ENCODE assay signal across 31 mouse cellular contexts in genomic region chr13:12318017-12318416, GRCm38 (mm10). TPM values are rescaled to one million over a fixed set of nuclear protein-coding genes. Genes with fewer than 3 reads are reported as not detected.
A peak's percentile ranks its signal among the peaks of the same experiment; 100 is the strongest.
DNase-seq lines count a peak whose midpoint lies in the region; ATAC-seq and TF ChIP-seq lines count a peak whose summit lies in the region.
"Had no signal": no experiment of that assay in that cellular context is flagged by ENCODE, and none has a peak within 500 bp of the region (broad histone marks: within the 10 kb centered on the region; RNA-seq: fewer than 3 reads in every experiment).

No protein-coding gene starts in this region.

- no peaks in the 10 kb centered on the region for H3K9me3 ChIP-seq in heart, embryonic 11.5 days (replicated peaks; ENCODE audit: control insufficient read depth, low read length)
- no peaks in the 10 kb centered on the region for H3K9me3 ChIP-seq in heart, embryonic 13.5 days
- H3K9me3 ChIP-seq in limb, embryonic 10.5 days (replicated peaks): no peaks in the 10 kb centered on the region
- H3K9me3 ChIP-seq in intestine, embryonic 15.5 days: no peaks in the 10 kb centered on the region
- H3K9me3 ChIP-seq: forebrain, embryonic 13.5 days; hindbrain, embryonic 12.5 days; limb, embryonic 12.5 days; liver, embryonic 15.5 days had no signal

- peak overlapping the region; percentile 39; the same call in 1 of the 2 replicates for H3K9ac ChIP-seq in heart, embryonic 11.5 days (ENCODE audit: low read depth, low read length)
- peak overlapping the region; percentile 72 for H3K9ac ChIP-seq in heart, embryonic 13.5 days
- H3K9ac ChIP-seq in intestine, embryonic 15.5 days: no peak overlapping the region
- H3K9ac ChIP-seq: forebrain, embryonic 13.5 days; hindbrain, embryonic 12.5 days; limb, embryonic 12.5 days; liver, embryonic 15.5 days; lung, embryonic 14.5 days had no signal

- no peak for TF ChIP-seq CTCF in thymus, adult 2 months (IDR thresholded peaks at IDR 0.05; ENCODE audit: borderline replicate concordance, control insufficient read depth, extremely low read depth, insufficient read depth, low read length, poor library complexity)

- intact Hi-C loops in heart, postnatal 14 days (cut with DNase I): no loop called here

- H3K4me2 ChIP-seq in heart, embryonic 11.5 days: peak overlapping the region; percentile 27; the same call in 1 of the 2 replicates
- peak overlapping the region; percentile 51 for H3K4me2 ChIP-seq in heart, embryonic 13.5 days
- H3K4me2 ChIP-seq in intestine, embryonic 15.5 days (replicated peaks): no peak overlapping the region
- H3K4me2 ChIP-seq: forebrain, embryonic 13.5 days; hindbrain, embryonic 12.5 days; limb, embryonic 12.5 days; liver, embryonic 15.5 days; lung, embryonic 14.5 days; midbrain, embryonic 11.5 days had no signal

- peak overlapping the region; percentile 91 for H3K27ac ChIP-seq in heart, embryonic 11.5 days (ENCODE audit: low read depth, low read length)
- H3K27ac ChIP-seq in heart, embryonic 13.5 days (replicated peaks): peak overlapping the region; percentile 96
- no peak overlapping the region for H3K27ac ChIP-seq in thymus, adult 2 months (ENCODE audit: control insufficient read depth, insufficient read depth, low read length)
- H3K27ac ChIP-seq in limb, embryonic 10.5 days: no peak overlapping the region
- H3K27ac ChIP-seq in intestine, embryonic 15.5 days: no peak overlapping the region
- H3K27ac ChIP-seq: forebrain, embryonic 13.5 days; hindbrain, embryonic 12.5 days; hindbrain, postnatal 0 days; limb, embryonic 12.5 days; liver, embryonic 15.5 days; stomach, postnatal 0 days had no signal

- ATAC-seq in heart, embryonic 11.5 days (replicated peaks; ENCODE audit: insufficient number of reproducible peaks, low FRiP score, low TSS enrichment): peak; percentile 33; the same call in 1 of the 2 replicates
- ATAC-seq in heart, embryonic 13.5 days (ENCODE audit: extremely low read depth, insufficient number of reproducible peaks, low FRiP score, low TSS enrichment): no peak
- ATAC-seq in intestine, embryonic 15.5 days: no peak
- ATAC-seq: activated CD4-positive, CD25-positive, alpha-beta regulatory T cell, adult 4 months; forebrain, embryonic 13.5 days; hindbrain, postnatal 0 days; intestine, embryonic 16.5 days; midbrain, embryonic 16.5 days had no signal

- no peak overlapping the region for H3K4me3 ChIP-seq in heart, embryonic 11.5 days (ENCODE audit: low read depth, low read length)
- H3K4me3 ChIP-seq in heart, embryonic 13.5 days: no peak overlapping the region
- H3K4me3 ChIP-seq in thymus, adult 2 months (ENCODE audit: control insufficient read depth, insufficient read depth, low read length): no peak overlapping the region
- no peak overlapping the region for H3K4me3 ChIP-seq in limb, embryonic 10.5 days
- no peak overlapping the region for H3K4me3 ChIP-seq in intestine, embryonic 15.5 days (replicated peaks)
- H3K4me3 ChIP-seq: forebrain, embryonic 13.5 days; hindbrain, embryonic 12.5 days; limb, embryonic 12.5 days; liver, embryonic 15.5 days had no signal

- 30% methylated on average over 5 of the region's 5 CpGs for WGBS in heart, embryonic 11.5 days (ENCODE audit: insufficient replicate concordance)
- WGBS in heart, embryonic 13.5 days: 28% methylated on average over 5 of the region's 5 CpGs
- WGBS in thymus, adult 2 months: 93% methylated on average over 5 of the region's 5 CpGs
- WGBS in limb, embryonic 10.5 days: 77% methylated on average over 5 of the region's 5 CpGs
- 70% methylated on average over 5 of the region's 5 CpGs for WGBS in intestine, embryonic 15.5 days

- TF ChIP-seq POLR2A in thymus, adult 2 months (IDR thresholded peaks at IDR 0.05; ENCODE audit: control insufficient read depth, extremely low read depth, insufficient read depth, low read length, poor library complexity): no peak

- H3K36me3 ChIP-seq in heart, embryonic 11.5 days (ENCODE audit: control insufficient read depth, insufficient read depth, low read length): no peaks in the 10 kb centered on the region
- peaks cover 25% of the 10 kb centered on the region for H3K36me3 ChIP-seq in heart, embryonic 13.5 days
- no peaks in the 10 kb centered on the region for H3K36me3 ChIP-seq in thymus, adult 2 months (ENCODE audit: control insufficient read depth, insufficient read depth, low read length)
- H3K36me3 ChIP-seq in limb, embryonic 10.5 days: no peaks in the 10 kb centered on the region
- no peaks in the 10 kb centered on the region for H3K36me3 ChIP-seq in intestine, embryonic 15.5 days
- H3K36me3 ChIP-seq: hindbrain, embryonic 12.5 days; limb, embryonic 12.5 days; liver, embryonic 15.5 days had no signal

- DNase-seq in adrenal gland, adult (ENCODE audit: inconsistent age in 2 of 2, low spot score in 1 of 2): peak; percentile 52 to 82
- no peak for DNase-seq in adrenal gland, postnatal 4 days (ENCODE audit: low spot score in 2 of 2)
- DNase-seq in heart, postnatal 14 days: no peak
- DNase-seq in thymus, adult 2 months: no peak
- DNase-seq in limb, embryonic 10.5 days (ENCODE audit: low spot score): no peak
- DNase-seq: cerebellum, adult 11 months; cerebellum, adult 9-10 months; cerebellum, postnatal 36 days; kidney, adult 8-10 months; kidney, postnatal 10 days; layer of hippocampus, postnatal 36 days; lung, embryonic 14.5 days; lung, postnatal 14 days; right cerebral cortex, adult 18-20 months; spleen, adult 18-20 months; thymus, adult 18-20 months; thymus, postnatal 36 days had no signal

- H3K27me3 ChIP-seq in heart, embryonic 11.5 days (ENCODE audit: control insufficient read depth, insufficient read depth, low read length): no peaks in the 10 kb centered on the region
- H3K27me3 ChIP-seq in heart, embryonic 13.5 days (replicated peaks): no peaks in the 10 kb centered on the region
- no peaks in the 10 kb centered on the region for H3K27me3 ChIP-seq in thymus, adult 2 months (ENCODE audit: control insufficient read depth, insufficient read depth, low read length)
- H3K27me3 ChIP-seq in limb, embryonic 10.5 days (ENCODE audit: low read depth, poor library complexity, severe bottlenecking): no peaks in the 10 kb centered on the region
- H3K27me3 ChIP-seq in intestine, embryonic 15.5 days (replicated peaks): no peaks in the 10 kb centered on the region
- H3K27me3 ChIP-seq: CH12.LX; forebrain, embryonic 13.5 days; hindbrain, embryonic 12.5 days; limb, embryonic 12.5 days; liver, embryonic 15.5 days had no signal

- H3K4me1 ChIP-seq in heart, embryonic 11.5 days (ENCODE audit: control insufficient read depth, insufficient read depth, low read length): peaks cover 45% of the 10 kb centered on the region
- H3K4me1 ChIP-seq in heart, embryonic 13.5 days: peaks cover 80% of the 10 kb centered on the region
- H3K4me1 ChIP-seq in thymus, adult 2 months (replicated peaks; ENCODE audit: control insufficient read depth, insufficient read depth, low read length): 0 out of 2 replicates have a peak, but pooled peaks cover 3% of the 10 kb centered on the region
- no peaks in the 10 kb centered on the region for H3K4me1 ChIP-seq in limb, embryonic 10.5 days
- no peaks in the 10 kb centered on the region for H3K4me1 ChIP-seq in intestine, embryonic 15.5 days (replicated peaks)
- H3K4me1 ChIP-seq: forebrain, embryonic 13.5 days; hindbrain, embryonic 12.5 days; limb, embryonic 12.5 days; liver, embryonic 15.5 days had no signal

RNA-seq across cellular contexts. Expression of gene Actn2, which starts 22.5 kb away (rescaled TPM):
- total RNA-seq in adrenal gland, postnatal 4 days (2021): 10 to 100 TPM; 22.6 to 76.2 TPM
- polyA plus RNA-seq in heart, embryonic 11.5 days (2014; fragmentation: Nextera tagmentation; extraction: Ambion mirVana): 1,008 and 1,229 TPM in 2 replicates
- 1,000 to 10,000 TPM; 1,811 to 1,984 TPM for total RNA-seq in heart, postnatal 14 days (2021)
- polyA plus RNA-seq in heart, embryonic 13.5 days (2015; fragmentation: Nextera tagmentation; extraction: Ambion mirVana): 1,324 and 1,364 TPM in 2 replicates
- 19.2 and 93.2 TPM in 2 replicates for polyA plus RNA-seq in thymus, adult 2 months (2012; rRNA removed)
- polyA plus RNA-seq in limb, embryonic 10.5 days (2016; fragmentation: Nextera tagmentation; extraction: Ambion mirVana): 1.3 and 2.6 TPM in 2 replicates
- 0.88 and 3.8 TPM in 2 replicates for polyA plus RNA-seq in intestine, embryonic 15.5 days (2015; fragmentation: Nextera tagmentation; extraction: Ambion mirVana)
- total RNA-seq: CH12.LX had no signal

Comparison
In these comparisons a context has a peak if more than half of its experiments do, and no peak if none do; other contexts are left out.
1. DNase-seq: peak in adrenal gland, adult (2 of 2); none in adrenal gland, postnatal 4 days (0 of 2), heart, postnatal 14 days (0 of 2), thymus, adult 2 months (single experiment) and limb, embryonic 10.5 days (single experiment).
2. H3K27ac ChIP-seq: peak in heart, embryonic 11.5 days (single experiment) and heart, embryonic 13.5 days (single experiment); none in thymus, adult 2 months (single experiment), limb, embryonic 10.5 days (single experiment) and intestine, embryonic 15.5 days (single experiment).